Comparison of ENCODE assay signal across 23 mouse cellular contexts in the genomic region with DNA sequence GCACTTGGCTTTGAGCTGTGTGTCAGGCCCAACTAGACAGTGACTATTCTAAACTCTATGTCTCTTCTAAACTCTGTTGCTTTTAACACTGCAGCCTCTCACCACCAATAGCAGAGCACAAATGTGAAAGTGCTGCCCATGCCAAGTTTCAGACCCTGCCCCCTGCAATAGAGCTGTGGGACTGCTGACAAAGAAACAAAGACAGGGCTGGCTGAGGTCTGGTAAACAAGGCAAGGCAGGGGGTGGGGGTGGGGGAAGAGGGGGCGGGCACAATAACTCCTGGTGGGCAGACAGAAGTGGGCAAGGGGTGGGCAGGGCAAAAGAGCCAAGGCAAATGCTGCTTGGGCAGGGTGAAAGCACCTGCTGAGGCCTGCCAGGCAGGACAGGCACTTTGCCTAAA.
A peak's percentile ranks its signal among the peaks of the same experiment; 100 is the strongest.
DNase-seq lines count a peak whose midpoint lies in the region; ATAC-seq and TF ChIP-seq lines count a peak whose summit lies in the region.
"Had no signal": no experiment of that assay in that cellular context is flagged by ENCODE, and none has a peak within 500 bp of the region (broad histone marks: within the 10 kb centered on the region; RNA-seq: fewer than 3 reads in every experiment).

No protein-coding gene starts in this region.

- WGBS in forebrain, embryonic 15.5 days, result 0% methylated on average over 1 of the region's 1 CpGs
- 13% methylated on average over 1 of the region's 1 CpGs for WGBS in hindbrain, embryonic 16.5 days
- 8% methylated on average over 1 of the region's 1 CpGs for WGBS in midbrain, postnatal 0 days
- 33% methylated on average over 1 of the region's 1 CpGs for WGBS in kidney, embryonic 14.5 days
- WGBS in kidney, embryonic 16.5 days, result 9% methylated on average over 1 of the region's 1 CpGs

- H3K9me3 ChIP-seq in forebrain, embryonic 15.5 days, result no peaks in the 10 kb centered on the region
- H3K9me3 ChIP-seq in hindbrain, embryonic 16.5 days (ENCODE audit: control insufficient read depth, low read length), result no peaks in the 10 kb centered on the region
- no peaks in the 10 kb centered on the region for H3K9me3 ChIP-seq in midbrain, postnatal 0 days (ENCODE audit: low read length)
- no peaks in the 10 kb centered on the region for H3K9me3 ChIP-seq in kidney, embryonic 14.5 days (ENCODE audit: control insufficient read depth, low read length)
- no peaks in the 10 kb centered on the region for H3K9me3 ChIP-seq in kidney, embryonic 16.5 days (ENCODE audit: low read length)

- H3K36me3 ChIP-seq in forebrain, embryonic 15.5 days, result no peaks in the 10 kb centered on the region
- no peaks in the 10 kb centered on the region for H3K36me3 ChIP-seq in hindbrain, embryonic 16.5 days (ENCODE audit: control insufficient read depth, insufficient read depth, low read length)
- H3K36me3 ChIP-seq in midbrain, postnatal 0 days (ENCODE audit: insufficient read depth, low read length), result no peaks in the 10 kb centered on the region
- H3K36me3 ChIP-seq in kidney, embryonic 14.5 days (ENCODE audit: control insufficient read depth, insufficient read depth, low read length), result no peaks in the 10 kb centered on the region
- no peaks in the 10 kb centered on the region for H3K36me3 ChIP-seq in kidney, embryonic 16.5 days (ENCODE audit: insufficient read depth, low read length)
- H3K36me3 ChIP-seq: embryonic facial prominence, embryonic 10.5 days; heart, embryonic 13.5 days had no signal

- ATAC-seq in forebrain, embryonic 15.5 days (replicated peaks), result peak; percentile 94
- ATAC-seq in hindbrain, embryonic 16.5 days, result peak; percentile 96
- ATAC-seq in midbrain, postnatal 0 days (ENCODE audit: low FRiP score), result peak; percentile 34; the same call in 1 of the 2 replicates
- ATAC-seq in kidney, embryonic 14.5 days (ENCODE audit: low FRiP score, low TSS enrichment), result no peak
- no peak for ATAC-seq in kidney, embryonic 16.5 days (ENCODE audit: low FRiP score, low TSS enrichment)
- ATAC-seq: CD4-positive, CD25-positive, alpha-beta regulatory T cell, adult 4 months; intestine, embryonic 16.5 days; lung, postnatal 0 days had no signal

- H3K4me3 ChIP-seq in forebrain, embryonic 15.5 days, result no peak overlapping the region
- H3K4me3 ChIP-seq in hindbrain, embryonic 16.5 days (ENCODE audit: low read length), result no peak overlapping the region
- H3K4me3 ChIP-seq in midbrain, postnatal 0 days (ENCODE audit: low read depth, low read length), result no peak overlapping the region
- no peak overlapping the region for H3K4me3 ChIP-seq in kidney, embryonic 14.5 days (ENCODE audit: low read length)
- H3K4me3 ChIP-seq in kidney, embryonic 16.5 days (ENCODE audit: low read length), result no peak overlapping the region
- H3K4me3 ChIP-seq: embryonic facial prominence, embryonic 10.5 days; heart, embryonic 13.5 days; layer of hippocampus, adult 2 months had no signal

- intact Hi-C loops in heart, postnatal 14 days (cut with DNase I), result no loop called here

- no peak for TF ChIP-seq CTCF in midbrain, postnatal 0 days (IDR thresholded peaks at IDR 0.05)

- no peak overlapping the region for H3K9ac ChIP-seq in forebrain, embryonic 15.5 days (replicated peaks)
- no peak overlapping the region for H3K9ac ChIP-seq in hindbrain, embryonic 16.5 days (ENCODE audit: low read depth, low read length)
- no peak overlapping the region for H3K9ac ChIP-seq in midbrain, postnatal 0 days (replicated peaks; ENCODE audit: low read length, poor library complexity, severe bottlenecking)
- H3K9ac ChIP-seq in kidney, embryonic 14.5 days (ENCODE audit: low read depth, low read length), result no peak overlapping the region
- H3K9ac ChIP-seq in kidney, embryonic 16.5 days (replicated peaks; ENCODE audit: low read length), result no peak overlapping the region
- H3K9ac ChIP-seq: heart, embryonic 13.5 days had no signal

- H3K27me3 ChIP-seq in forebrain, embryonic 15.5 days, result no peaks in the 10 kb centered on the region
- H3K27me3 ChIP-seq in hindbrain, embryonic 16.5 days (replicated peaks; ENCODE audit: control insufficient read depth, insufficient read depth, low read length), result no peaks in the 10 kb centered on the region
- no peaks in the 10 kb centered on the region for H3K27me3 ChIP-seq in midbrain, postnatal 0 days (ENCODE audit: insufficient read depth, low read length)
- H3K27me3 ChIP-seq in kidney, embryonic 14.5 days (ENCODE audit: control insufficient read depth, insufficient read depth, low read length), result no peaks in the 10 kb centered on the region
- no peaks in the 10 kb centered on the region for H3K27me3 ChIP-seq in kidney, embryonic 16.5 days (ENCODE audit: insufficient read depth, low read length)
- H3K27me3 ChIP-seq: heart, embryonic 13.5 days had no signal

- no peak overlapping the region for H3K4me2 ChIP-seq in forebrain, embryonic 15.5 days (replicated peaks)
- H3K4me2 ChIP-seq in hindbrain, embryonic 16.5 days (ENCODE audit: low read length), result no peak overlapping the region
- H3K4me2 ChIP-seq in midbrain, postnatal 0 days (ENCODE audit: low read depth, low read length, poor library complexity, severe bottlenecking), result no peak overlapping the region
- H3K4me2 ChIP-seq in kidney, embryonic 14.5 days (replicated peaks; ENCODE audit: low read depth, low read length), result no peak overlapping the region
- H3K4me2 ChIP-seq in kidney, embryonic 16.5 days (replicated peaks; ENCODE audit: low read depth, low read length), result no peak overlapping the region
- H3K4me2 ChIP-seq: heart, embryonic 13.5 days had no signal

- H3K4me1 ChIP-seq in forebrain, embryonic 15.5 days, result 0 out of 2 replicates have a peak, but pooled peaks cover 2% of the 10 kb centered on the region
- no peaks in the 10 kb centered on the region for H3K4me1 ChIP-seq in hindbrain, embryonic 16.5 days (ENCODE audit: control insufficient read depth, insufficient read depth, low read depth, low read length)
- H3K4me1 ChIP-seq in midbrain, postnatal 0 days (ENCODE audit: insufficient read depth, low read length), result no peaks in the 10 kb centered on the region
- no peaks in the 10 kb centered on the region for H3K4me1 ChIP-seq in kidney, embryonic 14.5 days (ENCODE audit: control insufficient read depth, insufficient read depth, low read length)
- no peaks in the 10 kb centered on the region for H3K4me1 ChIP-seq in kidney, embryonic 16.5 days (ENCODE audit: insufficient read depth, low read length)
- H3K4me1 ChIP-seq: embryonic facial prominence, embryonic 10.5 days; heart, embryonic 13.5 days had no signal

- peak; percentile 79 for DNase-seq in heart, adult 11 months
- no peak for DNase-seq in heart, postnatal 14 days
- peak; percentile 37 for DNase-seq in midbrain, postnatal 0 days (ENCODE audit: low spot score)
- no peak for DNase-seq in left cerebral cortex, adult 18-20 months (ENCODE audit: low spot score in 2 of 2)
- DNase-seq: adrenal gland, postnatal 25 days; cerebellum, adult 18-20 months; gastrocnemius, postnatal 10 days; heart, adult 18-20 months; heart, postnatal 4 days; kidney, postnatal 14 days; layer of hippocampus, postnatal 36 days; liver; retina, postnatal 1 day had no signal

- no peak overlapping the region for H3K27ac ChIP-seq in forebrain, embryonic 15.5 days (replicated peaks)
- H3K27ac ChIP-seq in hindbrain, embryonic 16.5 days (ENCODE audit: low read depth, low read length), result no peak overlapping the region
- H3K27ac ChIP-seq in midbrain, postnatal 0 days (ENCODE audit: low read depth, low read length), result no peak overlapping the region
- no peak overlapping the region for H3K27ac ChIP-seq in kidney, embryonic 14.5 days (ENCODE audit: low read depth, low read length)
- no peak overlapping the region for H3K27ac ChIP-seq in kidney, embryonic 16.5 days (ENCODE audit: low read length)
- H3K27ac ChIP-seq: embryonic facial prominence, embryonic 10.5 days; heart, embryonic 13.5 days; layer of hippocampus, adult 2 months had no signal

Comparison
In these comparisons a context has a peak if more than half of its experiments do, and no peak if none do; other contexts are left out.
1. DNase-seq: peak in heart, adult 11 months (single experiment) and midbrain, postnatal 0 days (single experiment); none in heart, postnatal 14 days (0 of 2) and left cerebral cortex, adult 18-20 months (0 of 2).
2. ATAC-seq: peak in forebrain, embryonic 15.5 days (single experiment), hindbrain, embryonic 16.5 days (single experiment) and midbrain, postnatal 0 days (single experiment); none in kidney, embryonic 14.5 days (single experiment) and kidney, embryonic 16.5 days (single experiment).